Mouse (Mus musculus) fat pad, adult 2 months (tissue): ENCODE data around the gene Tmem212.
"Not testable (repeated sequence)": the region's sequence is repeated elsewhere in the genome, so short reads cannot be mapped to it uniquely, and the experiment has no call there.

Source experiments
- DNase-seq: peaks from one replicate; pipeline ENCODE4 v3.0.0-alpha.2; 2011; ENCODE audit warnings: low read depth, low spot score; ENCODE audit errors: extremely low read depth

Gene Tmem212

GRCm38 (mm10) chr3:27896318-27896892 is at the start of gene Tmem212:
Tmem212 (minus strand) TSS chr3:27896368.
- no peak for DNase-seq

GRCm38 (mm10) chr3:27945397-27945796 is 49.2 kb upstream of the Tmem212 start:
- DNase-seq = not testable (repeated sequence)

- no peak for DNase-seq
Observed at GRCm38 (mm10) chr3:27942991-27943390, 46.8 kb upstream of the Tmem212 start.

- no peak for DNase-seq
Observed at GRCm38 (mm10) chr3:27941634-27942033, 45.5 kb upstream of the Tmem212 start.

- peak; percentile 51 for DNase-seq
Observed at GRCm38 (mm10) chr3:27938381-27939323, 42.5 kb upstream of the Tmem212 start, which contains the start of gene Pld1. Pld1 (plus strand) TSS chr3:27938695.

- no peak for DNase-seq
Observed at GRCm38 (mm10) chr3:27937144-27938110, 41.3 kb upstream of the Tmem212 start.

- no peak for DNase-seq
Observed at GRCm38 (mm10) chr3:27936731-27937130, 40.6 kb upstream of the Tmem212 start.

- DNase-seq = no peak
Observed at GRCm38 (mm10) chr3:27935644-27936043, 39.5 kb upstream of the Tmem212 start.

- DNase-seq = no peak
Observed at GRCm38 (mm10) chr3:27932391-27932790, 36.2 kb upstream of the Tmem212 start.

GRCm38 (mm10) chr3:27929219-27929618 is 33.1 kb upstream of the Tmem212 start:
- DNase-seq = no peak

GRCm38 (mm10) chr3:27924037-27924436 is 27.9 kb upstream of the Tmem212 start:
- DNase-seq = no peak

GRCm38 (mm10) chr3:27921268-27922020 is 25.3 kb upstream of the Tmem212 start:
- DNase-seq = no peak

GRCm38 (mm10) chr3:27918656-27919436 is 22.7 kb upstream of the Tmem212 start:
- no peak for DNase-seq

- DNase-seq = no peak
Observed at GRCm38 (mm10) chr3:27909016-27909415, 12.8 kb upstream of the Tmem212 start.

- DNase-seq = no peak
Observed at GRCm38 (mm10) chr3:27908316-27908715, 12.1 kb upstream of the Tmem212 start.

- no peak for DNase-seq
Observed at GRCm38 (mm10) chr3:27907301-27907700, 11.1 kb upstream of the Tmem212 start.

- no peak for DNase-seq
Observed at GRCm38 (mm10) chr3:27906647-27907209, 10.6 kb upstream of the Tmem212 start.

GRCm38 (mm10) chr3:27904659-27905330 is 8.6 kb upstream of the Tmem212 start:
- DNase-seq = no peak

GRCm38 (mm10) chr3:27901846-27902245 is 5.7 kb upstream of the Tmem212 start:
- DNase-seq = no peak
